Mouse (Mus musculus): Measurements from ENCODE around the gene Retreg1. TPM values are rescaled to one million over a fixed set of nuclear protein-coding genes. Genes with fewer than 3 reads are reported as not detected.

Retreg1 gene
- polyA plus RNA-seq, 1 experiment from 2014 or later = 1.6 TPM

DNA sequence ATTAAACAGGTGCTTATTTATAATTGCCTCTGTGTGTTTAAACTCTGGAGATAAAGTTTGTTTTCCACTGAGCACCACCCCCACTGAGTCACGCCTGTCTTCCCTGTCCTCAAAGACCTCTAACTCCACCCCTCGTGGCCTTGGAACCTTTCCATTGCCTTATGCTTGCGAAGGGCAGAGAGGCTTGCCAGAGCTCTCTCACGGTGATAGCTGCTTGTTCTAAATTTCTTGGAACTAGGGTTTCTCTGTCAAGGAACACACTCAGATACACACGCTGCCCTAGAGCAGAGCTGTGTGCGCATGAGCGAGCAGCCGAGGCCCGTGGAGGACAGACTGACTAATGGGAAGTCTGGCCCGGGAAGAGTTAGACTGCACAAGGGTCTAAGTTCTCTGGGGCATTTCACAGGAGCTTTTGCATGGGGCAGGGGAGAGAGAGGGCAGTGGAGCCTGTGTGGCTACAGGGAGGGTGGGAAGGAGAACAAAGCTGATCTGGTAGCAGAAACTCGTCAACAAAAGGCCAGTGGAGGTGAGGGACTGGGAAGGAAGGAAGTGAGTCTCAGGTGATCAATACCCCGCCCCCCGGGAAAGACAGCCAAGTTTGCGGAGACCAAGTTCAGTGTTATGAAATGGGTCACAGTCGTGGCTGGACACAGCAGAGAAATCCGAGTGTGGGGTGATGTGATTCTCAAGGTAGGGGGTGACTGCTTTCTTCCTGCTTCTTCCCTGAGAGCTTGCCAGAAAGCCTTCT, 90.1 kb downstream of the Retreg1 start:
- Histone ChIP-seq H3K9me3 (no peaks in the 10 kb centered on the region), H3K27me3 (ENCODE audit: poor library complexity, severe bottlenecking) (no peaks in the 10 kb centered on the region)
- WGBS = 68% methylated on average over 16 of the region's 16 CpGs

DNA sequence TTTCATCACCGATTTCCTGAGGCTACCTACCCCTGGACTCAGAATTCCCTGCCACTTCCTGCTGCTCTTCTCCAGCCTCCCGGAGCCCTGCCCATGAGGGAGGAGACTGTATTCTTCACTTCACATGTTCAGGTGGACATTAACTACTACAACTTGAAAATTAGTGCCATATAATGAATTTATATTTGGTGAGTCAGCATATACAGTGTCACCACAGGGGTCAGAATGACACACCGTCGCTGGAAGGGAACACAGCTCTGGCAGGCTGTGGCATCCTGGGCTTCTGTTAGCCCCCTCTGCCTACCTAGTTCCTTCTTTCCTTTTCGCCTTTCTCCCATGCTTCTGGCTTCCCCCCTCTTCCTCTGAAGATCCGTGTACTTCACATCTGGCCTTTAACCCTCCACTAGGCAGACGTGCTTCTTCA, 90.7 kb downstream of the Retreg1 start:
- Histone ChIP-seq H3K36me3 (replicated peaks) (no peaks in the 10 kb centered on the region), H3K27me3 (ENCODE audit: poor library complexity, severe bottlenecking) (no peaks in the 10 kb centered on the region), H3K4me3 (no peak overlapping the region), H3K27ac (no peak overlapping the region), H3K9me3 (no peaks in the 10 kb centered on the region), H3K4me1 (peaks cover 15% of the 10 kb centered on the region)
- WGBS = 77% methylated on average over 7 of the region's 7 CpGs
- no peak for DNase-seq (ENCODE audit: extremely low spot score, low spot score)

More for the DNA sequence above, 90.1 kb downstream of the Retreg1 start:
- Histone ChIP-seq H3K27ac (peak overlapping the region; percentile 35; the same call in 1 of the 2 replicates), H3K4me3 (no peak overlapping the region), H3K4me1 (peaks cover 15% of the 10 kb centered on the region), H3K36me3 (replicated peaks) (no peaks in the 10 kb centered on the region)
- DNase-seq (ENCODE audit: extremely low spot score, low spot score) = no peak

DNA sequence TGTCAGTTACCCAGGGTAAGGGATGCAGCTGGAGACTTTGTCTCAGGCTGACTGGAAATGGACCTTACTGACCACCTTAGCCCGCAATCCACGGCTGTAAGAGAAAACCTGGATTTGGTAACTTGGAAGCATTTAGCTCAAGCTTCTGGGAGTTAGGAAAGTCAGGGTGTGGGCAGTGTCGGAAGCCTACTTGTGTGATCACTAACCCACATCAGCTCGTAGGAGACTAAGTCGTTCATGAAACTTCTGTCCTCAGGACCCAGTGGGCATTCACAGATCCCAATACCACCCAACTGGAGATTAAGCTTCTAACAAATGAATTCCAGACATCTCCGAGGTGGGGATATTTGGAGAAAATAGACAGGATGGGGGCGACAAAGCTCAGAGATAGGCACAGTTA, 91.4 kb downstream of the Retreg1 start:
- 86% methylated on average over 7 of the region's 7 CpGs for WGBS
- H3K9me3 ChIP-seq = no peaks in the 10 kb centered on the region
- H3K4me1 ChIP-seq = peaks cover 15% of the 10 kb centered on the region
- no peak for DNase-seq (ENCODE audit: extremely low spot score, low spot score)
- no peaks in the 10 kb centered on the region for H3K27me3 ChIP-seq (ENCODE audit: poor library complexity, severe bottlenecking)
- H3K4me3 ChIP-seq = no peak overlapping the region
- H3K36me3 ChIP-seq (replicated peaks) = no peaks in the 10 kb centered on the region
- H3K27ac ChIP-seq = no peak overlapping the region

DNA sequence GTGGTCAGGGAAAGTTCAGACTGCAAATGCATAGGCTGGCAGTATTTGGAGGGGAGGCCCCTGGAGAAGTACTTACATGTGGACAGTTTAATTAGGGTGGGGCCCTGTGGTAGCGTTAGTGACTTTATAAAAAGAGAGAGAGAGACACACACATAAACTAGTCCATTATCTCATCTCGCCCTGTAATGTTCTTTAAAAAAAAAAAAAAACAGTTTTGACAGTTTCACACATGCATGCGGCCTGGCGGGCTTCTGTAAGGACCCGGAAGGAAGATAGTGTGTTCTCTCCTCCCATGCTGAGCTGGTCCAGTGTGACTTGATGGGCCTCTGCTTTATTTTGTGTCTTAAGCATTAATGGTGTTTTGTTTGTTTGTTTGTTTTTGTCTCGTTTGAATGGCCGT, 95.5 kb downstream of the Retreg1 start:
- Histone ChIP-seq H3K4me1 (peaks cover 19% of the 10 kb centered on the region), H3K9me3 (no peaks in the 10 kb centered on the region), H3K4me3 (no peak overlapping the region), H3K27me3 (ENCODE audit: poor library complexity, severe bottlenecking) (peaks cover 3% of the 10 kb centered on the region; the same call in 1 of the 2 replicates), H3K36me3 (replicated peaks) (no peaks in the 10 kb centered on the region), H3K27ac (no peak overlapping the region)
- 93% methylated on average over 7 of the region's 7 CpGs for WGBS
- DNase-seq (ENCODE audit: extremely low spot score, low spot score) = no peak

DNA sequence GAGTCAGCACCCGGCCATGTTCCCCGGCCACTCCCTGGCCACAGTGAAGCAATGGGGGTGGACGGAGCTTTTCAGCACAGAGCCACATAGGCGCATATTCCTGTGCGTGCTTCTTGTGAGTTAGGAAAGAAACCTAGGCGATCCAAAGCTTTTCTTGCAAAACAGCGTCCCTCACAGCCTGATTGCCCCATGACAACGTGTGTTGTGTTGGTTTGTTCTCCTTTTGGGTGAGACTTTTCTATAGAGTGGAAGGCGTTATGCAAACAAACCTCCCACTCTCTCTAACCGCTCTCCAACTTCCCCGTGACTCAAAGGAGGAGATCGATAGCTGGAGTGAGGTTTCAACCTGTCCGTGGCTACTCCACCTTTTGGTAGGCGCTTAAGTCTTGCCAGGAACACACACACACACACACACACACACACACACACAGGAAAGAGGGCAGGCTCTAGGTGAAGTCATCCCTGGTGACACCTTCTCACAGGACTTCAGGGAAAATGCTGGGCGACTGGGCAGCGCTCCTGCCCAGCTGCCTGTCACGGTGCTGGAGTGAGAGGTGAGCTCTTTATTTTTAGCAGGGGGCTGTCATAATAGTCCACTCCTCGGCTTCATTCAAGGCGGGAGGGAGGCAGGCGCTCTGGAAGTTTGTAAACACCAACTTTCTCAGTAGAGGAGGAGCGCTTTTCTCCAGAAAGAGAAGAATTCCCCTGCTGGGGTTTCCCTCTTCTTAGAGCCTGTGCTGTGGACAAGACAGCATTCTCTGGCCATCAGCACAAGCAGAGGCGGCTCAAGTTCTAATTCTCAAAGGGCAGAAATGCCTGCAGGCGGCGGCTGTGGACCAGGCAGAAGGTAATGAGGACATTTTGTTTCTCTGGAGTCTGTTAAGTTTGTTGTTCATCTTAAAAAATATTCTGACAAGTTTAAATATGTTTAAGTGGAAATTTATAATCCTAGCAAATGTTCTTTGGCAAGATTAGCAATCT, 97.7 kb downstream of the Retreg1 start:
- Histone ChIP-seq H3K4me3 (peak overlapping the region; percentile 25), H3K27ac (no peak overlapping the region), H3K27me3 (ENCODE audit: poor library complexity, severe bottlenecking) (peaks cover 3% of the 10 kb centered on the region; the same call in 1 of the 2 replicates), H3K9me3 (no peaks in the 10 kb centered on the region), H3K36me3 (replicated peaks) (no peaks in the 10 kb centered on the region), H3K4me1 (peaks cover 15% of the 10 kb centered on the region)
- DNase-seq (ENCODE audit: extremely low spot score, low spot score) = no peak
- WGBS = 43% methylated on average over 24 of the region's 24 CpGs

DNA sequence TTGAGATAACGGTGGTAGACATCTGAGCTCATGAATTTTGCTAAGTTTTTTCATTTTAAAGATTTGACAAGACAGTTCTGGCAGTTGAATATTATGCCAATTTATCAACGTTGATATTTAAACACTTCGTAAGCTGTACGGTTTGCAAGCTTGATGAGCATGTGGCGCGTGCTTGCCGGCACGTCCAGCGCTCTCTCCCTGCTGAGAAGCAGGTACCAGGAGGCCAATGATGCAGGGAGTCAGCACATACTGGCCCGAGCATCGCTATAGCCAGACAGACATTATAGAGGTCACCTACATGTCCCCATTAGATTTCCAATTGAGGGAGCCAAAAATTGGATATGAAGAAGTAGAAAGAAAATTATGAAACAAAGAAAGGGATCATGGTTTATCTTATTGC, 98.5 kb downstream of the Retreg1 start:
- DNase-seq (ENCODE audit: extremely low spot score, low spot score) = no peak
- H3K4me3 ChIP-seq = no peak overlapping the region
- H3K27me3 ChIP-seq (ENCODE audit: poor library complexity, severe bottlenecking) = peaks cover 3% of the 10 kb centered on the region; the same call in 1 of the 2 replicates
- H3K27ac ChIP-seq = no peak overlapping the region
- WGBS = 90% methylated on average over 11 of the region's 11 CpGs
- H3K36me3 ChIP-seq (replicated peaks) = no peaks in the 10 kb centered on the region
- H3K4me1 ChIP-seq = peaks cover 15% of the 10 kb centered on the region
- H3K9me3 ChIP-seq = no peaks in the 10 kb centered on the region

DNA sequence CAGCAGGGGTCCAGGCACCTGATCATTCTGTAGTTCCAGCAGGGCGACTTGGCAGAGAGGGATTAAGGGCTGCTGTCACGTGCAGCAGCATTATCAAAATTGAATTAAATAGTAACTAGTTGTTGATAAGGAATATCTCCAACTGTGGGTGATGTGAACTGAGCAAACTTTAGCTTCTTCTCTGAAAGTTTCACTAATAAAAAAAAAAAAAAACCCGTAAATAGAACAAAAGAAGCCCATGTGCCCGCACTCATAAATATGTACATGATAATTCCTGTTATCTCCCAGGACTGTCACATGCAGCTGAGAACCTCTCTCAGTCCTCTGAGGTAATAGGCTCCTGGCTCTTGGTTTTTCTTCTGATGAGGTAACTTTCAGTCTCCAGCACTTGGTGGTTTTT, 99.4 kb downstream of the Retreg1 start:
- 67% methylated on average over 4 of the region's 4 CpGs for WGBS
- peaks cover 15% of the 10 kb centered on the region for H3K4me1 ChIP-seq

DNA sequence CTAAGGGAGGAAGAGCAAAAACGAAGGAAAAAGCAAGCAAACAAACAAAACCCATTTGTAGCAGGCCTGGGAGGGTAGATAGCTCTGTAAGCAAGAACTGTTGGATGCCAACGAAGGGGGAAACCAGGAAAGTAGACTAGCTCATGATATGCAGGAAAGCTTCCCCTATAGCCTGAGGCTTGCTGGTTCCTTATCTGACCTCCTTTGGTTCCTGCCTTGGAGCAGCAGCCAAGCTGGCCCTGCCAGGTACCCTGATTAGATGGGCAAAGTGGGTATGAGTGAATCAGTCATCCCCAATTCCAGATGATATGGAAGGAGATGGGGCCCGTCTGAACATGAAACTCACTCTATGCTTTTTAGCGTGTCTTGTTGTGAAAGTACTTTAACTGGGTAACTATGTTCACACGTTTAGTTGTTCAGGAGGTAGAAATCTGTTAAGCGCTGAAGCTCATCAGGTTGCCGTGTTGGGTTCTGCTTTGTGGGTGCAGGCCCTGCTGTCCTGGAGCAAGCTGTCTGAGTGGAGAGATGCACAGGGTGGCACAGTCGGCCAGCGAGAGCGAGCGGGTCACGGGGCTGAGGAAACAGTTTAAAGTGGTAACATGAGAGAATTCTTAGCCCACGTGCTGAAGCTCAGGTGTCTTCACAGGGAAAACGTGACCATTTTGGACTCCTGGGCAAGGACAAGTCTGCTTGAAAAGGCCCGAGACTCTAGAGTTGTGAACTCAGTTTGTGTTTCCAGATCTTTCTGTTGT, 100.6 kb downstream of the Retreg1 start:
- no peak overlapping the region for H3K27ac ChIP-seq
- WGBS = 88% methylated on average over 15 of the region's 15 CpGs
- peaks cover 15% of the 10 kb centered on the region for H3K4me1 ChIP-seq
- no peak for DNase-seq (ENCODE audit: extremely low spot score, low spot score)
- peaks cover 3% of the 10 kb centered on the region; the same call in 1 of the 2 replicates for H3K27me3 ChIP-seq (ENCODE audit: poor library complexity, severe bottlenecking)
- H3K36me3 ChIP-seq (replicated peaks) = no peaks in the 10 kb centered on the region
- no peak overlapping the region for H3K4me3 ChIP-seq
- H3K9me3 ChIP-seq = no peaks in the 10 kb centered on the region

More for the DNA sequence above, 99.4 kb downstream of the Retreg1 start:
- peaks cover 3% of the 10 kb centered on the region; the same call in 1 of the 2 replicates for H3K27me3 ChIP-seq (ENCODE audit: poor library complexity, severe bottlenecking)
- no peaks in the 10 kb centered on the region for H3K36me3 ChIP-seq (replicated peaks)
- no peaks in the 10 kb centered on the region for H3K9me3 ChIP-seq
- H3K27ac ChIP-seq = no peak overlapping the region
- DNase-seq (ENCODE audit: extremely low spot score, low spot score) = no peak
- no peak overlapping the region for H3K4me3 ChIP-seq

DNA sequence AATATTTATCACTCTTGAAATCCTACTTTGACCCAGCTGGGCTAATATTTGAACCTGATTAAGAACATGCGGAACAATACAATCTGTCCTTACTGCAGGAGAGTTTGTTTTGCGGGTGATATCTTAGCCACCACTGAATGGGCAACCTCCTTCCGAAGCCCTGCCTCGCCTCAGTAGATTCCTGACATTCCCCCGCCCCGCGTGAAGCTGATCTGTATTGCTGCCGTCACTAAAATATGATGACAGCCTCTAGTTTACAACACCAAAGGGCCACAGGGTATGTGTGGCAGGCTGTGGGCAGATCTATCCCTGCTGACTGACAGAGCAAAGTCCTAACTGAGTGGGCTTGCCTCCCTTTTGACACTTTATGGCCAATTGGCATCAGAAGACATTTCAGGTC, 102.2 kb downstream of the Retreg1 start:
- H3K27ac ChIP-seq = no peak overlapping the region
- no peak overlapping the region for H3K4me3 ChIP-seq
- H3K4me1 ChIP-seq = peaks cover 14% of the 10 kb centered on the region
- H3K27me3 ChIP-seq (ENCODE audit: poor library complexity, severe bottlenecking) = peaks cover 3% of the 10 kb centered on the region; the same call in 1 of the 2 replicates
- DNase-seq (ENCODE audit: extremely low spot score, low spot score) = no peak
- H3K9me3 ChIP-seq = no peaks in the 10 kb centered on the region
- WGBS = 91% methylated on average over 8 of the region's 8 CpGs
- no peaks in the 10 kb centered on the region for H3K36me3 ChIP-seq (replicated peaks)

DNA sequence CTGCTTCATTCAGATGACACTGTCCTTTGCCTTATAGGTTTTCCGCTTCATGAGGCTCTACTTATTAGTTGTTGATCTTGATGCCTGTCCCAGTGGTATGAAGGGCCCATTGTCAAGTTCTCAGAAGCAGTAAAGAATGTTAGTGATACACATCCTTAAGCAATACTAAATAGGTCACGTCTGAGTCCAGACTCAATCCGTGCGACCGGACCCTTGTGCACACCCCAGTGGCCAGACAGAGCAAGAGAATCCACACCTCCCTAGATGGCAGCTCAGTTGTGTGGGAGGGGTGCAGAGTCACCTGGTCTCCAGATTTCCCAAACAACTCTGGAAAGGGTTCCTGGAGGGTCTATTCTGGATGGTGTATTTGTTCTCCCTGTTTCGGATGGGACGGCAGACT, 103.5 kb downstream of the Retreg1 start:
- peaks cover 3% of the 10 kb centered on the region for H3K4me1 ChIP-seq
- no peaks in the 10 kb centered on the region for H3K9me3 ChIP-seq
- H3K27me3 ChIP-seq (ENCODE audit: poor library complexity, severe bottlenecking) = no peaks in the 10 kb centered on the region
- DNase-seq (ENCODE audit: extremely low spot score, low spot score) = no peak
- no peaks in the 10 kb centered on the region for H3K36me3 ChIP-seq (replicated peaks)
- WGBS = 91% methylated on average over 7 of the region's 7 CpGs
- no peak overlapping the region for H3K4me3 ChIP-seq
- H3K27ac ChIP-seq = no peak overlapping the region

DNA sequence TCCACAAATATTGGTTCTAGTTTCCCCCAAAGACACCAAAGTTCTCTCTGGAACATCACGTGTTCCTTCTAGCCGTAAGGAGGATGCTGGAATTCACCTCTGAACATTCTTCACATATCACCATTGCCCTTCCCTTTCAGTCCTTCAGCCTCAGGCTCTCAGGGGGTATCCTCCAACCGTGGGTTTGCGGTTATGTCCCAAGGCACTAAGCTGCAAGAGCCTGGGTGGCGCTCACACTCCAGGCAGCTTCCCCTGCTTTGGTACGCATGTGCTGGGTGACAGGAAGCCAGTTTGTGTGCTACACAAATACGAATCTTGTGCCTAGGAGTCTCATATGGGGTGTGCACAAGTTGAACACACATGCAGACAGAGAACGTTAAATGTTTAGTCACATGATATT, 104.4 kb downstream of the Retreg1 start:
- Histone ChIP-seq H3K9me3 (no peaks in the 10 kb centered on the region), H3K27me3 (ENCODE audit: poor library complexity, severe bottlenecking) (no peaks in the 10 kb centered on the region), H3K27ac (no peak overlapping the region), H3K36me3 (replicated peaks) (no peaks in the 10 kb centered on the region), H3K4me1 (no peaks in the 10 kb centered on the region), H3K4me3 (no peak overlapping the region)
- 88% methylated on average over 8 of the region's 8 CpGs for WGBS
- no peak for DNase-seq (ENCODE audit: extremely low spot score, low spot score)

Data from forebrain, embryonic 10.5 days (tissue).